Mouse (Mus musculus) brain, embryonic 14.5 days (tissue): Measurements from ENCODE around the gene Wdr27.

Experiments used
- CTCF ChIP-seq: fragments of 200-500 bp; IDR thresholded peaks from 2 replicates; pipeline ENCODE4 v1.5.1; 2012; ENCODE audit warnings: inconsistent platforms, mild to moderate bottlenecking, moderate library complexity, borderline replicate concordance; ENCODE audit not compliant: insufficient read depth, insufficient read length; ENCODE audit errors: extremely low read depth
- POLR2A ChIP-seq: fragments of 200-500 bp; IDR thresholded peaks from 2 replicates; pipeline ENCODE4 v1.6.1; 2012; ENCODE audit warnings: mild to moderate bottlenecking, inconsistent platforms, borderline replicate concordance; ENCODE audit not compliant: poor library complexity, insufficient read depth, insufficient read length, severe bottlenecking; ENCODE audit errors: extremely low read depth

DNA sequence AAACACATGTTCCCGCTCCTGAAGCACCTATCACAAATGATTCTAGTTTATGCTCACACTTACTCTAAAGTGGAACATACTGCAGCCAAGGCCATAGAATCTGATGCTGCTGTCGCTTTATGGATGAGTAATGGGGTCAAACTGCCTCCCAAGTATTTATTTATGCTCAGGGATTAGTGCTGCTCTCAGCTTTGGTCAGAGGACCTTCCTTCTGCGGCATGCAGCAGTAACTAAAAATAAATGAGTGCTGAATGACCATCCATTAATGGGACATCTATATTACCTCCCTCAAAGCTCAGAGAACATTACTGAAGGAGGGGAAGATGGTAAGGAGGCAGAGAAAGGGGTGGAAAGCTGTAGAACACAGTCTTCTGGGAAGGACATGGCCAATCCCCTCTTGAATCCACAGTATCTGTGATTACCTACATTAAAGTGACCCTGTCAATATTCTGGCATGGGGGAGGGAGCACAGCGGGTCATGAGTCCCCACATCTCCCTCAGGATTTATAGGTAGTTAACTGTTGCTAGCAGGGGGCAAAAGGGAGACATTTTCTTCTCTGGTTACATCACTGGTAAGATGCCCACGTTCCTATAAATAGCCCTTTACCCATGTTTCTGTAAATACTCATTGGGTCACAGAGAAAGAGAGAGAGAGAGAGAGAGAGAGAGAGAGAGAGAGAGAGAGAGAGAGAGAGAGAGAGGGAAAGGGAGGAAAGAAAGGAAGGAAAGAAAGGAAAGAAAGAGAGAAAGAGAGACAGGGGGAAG lies 6.9 kb downstream of the Wdr27 start:
- no peak for TF ChIP-seq CTCF
- no peak for TF ChIP-seq POLR2A
